Comparison of ENCODE assay signal across 23 mouse cellular contexts in genomic region chr15:18623692-18624281, GRCm38 (mm10).
"Had no signal": no experiment of that assay in that cellular context is flagged by ENCODE, and none has a peak within 500 bp of the region (broad histone marks: within the 10 kb centered on the region; RNA-seq: fewer than 3 reads in every experiment).

No protein-coding gene starts in this region.

- H3K27me3 ChIP-seq: limb, embryonic 13.5 days; liver, embryonic 12.5 days; liver, embryonic 15.5 days; lung, embryonic 15.5 days; megakaryocyte, embryonic 14.5 days; neural tube, embryonic 12.5 days; neural tube, embryonic 15.5 days had no signal

- H3K4me1 ChIP-seq: limb, embryonic 10.5 days; limb, embryonic 13.5 days; liver, embryonic 12.5 days; liver, embryonic 15.5 days; lung, embryonic 15.5 days; megakaryocyte, embryonic 14.5 days; neural tube, embryonic 12.5 days; neural tube, embryonic 15.5 days had no signal

- H3K9me3 ChIP-seq: limb, embryonic 10.5 days; limb, embryonic 13.5 days; liver, embryonic 12.5 days; liver, embryonic 15.5 days; lung, embryonic 15.5 days; megakaryocyte, embryonic 14.5 days; neural tube, embryonic 12.5 days; neural tube, embryonic 15.5 days had no signal

- H3K36me3 ChIP-seq: limb, embryonic 10.5 days; limb, embryonic 13.5 days; liver, embryonic 12.5 days; liver, embryonic 15.5 days; lung, embryonic 15.5 days; neural tube, embryonic 12.5 days; neural tube, embryonic 15.5 days had no signal

- H3K4me3 ChIP-seq: layer of hippocampus, adult 2 months; limb, embryonic 10.5 days; limb, embryonic 13.5 days; liver, embryonic 12.5 days; liver, embryonic 15.5 days; lung, embryonic 15.5 days; megakaryocyte, embryonic 14.5 days; neural tube, embryonic 12.5 days; neural tube, embryonic 15.5 days had no signal

- H3K9ac ChIP-seq: limb, embryonic 13.5 days; liver, embryonic 12.5 days; liver, embryonic 15.5 days; lung, embryonic 15.5 days; neural tube, embryonic 12.5 days; neural tube, embryonic 15.5 days had no signal

- ATAC-seq: intestine, postnatal 0 days; liver, embryonic 12.5 days had no signal

- H3K27ac ChIP-seq: kidney, postnatal 0 days; layer of hippocampus, adult 2 months; limb, embryonic 10.5 days; limb, embryonic 13.5 days; liver, embryonic 12.5 days; liver, embryonic 15.5 days; lung, embryonic 15.5 days; neural tube, embryonic 12.5 days; neural tube, embryonic 15.5 days had no signal

- DNase-seq: kidney, adult 2 months; kidney, postnatal 25 days; layer of hippocampus, adult 9-11 months; liver; lung, adult 18-20 months; lung, postnatal 10 days; lung, postnatal 36 days; right cerebral cortex, adult 18-20 months; right cerebral cortex, postnatal 14 days; right cerebral cortex, postnatal 4 days; thymus, adult 18-20 months; thymus, postnatal 36 days had no signal

- H3K4me2 ChIP-seq: limb, embryonic 13.5 days; liver, embryonic 12.5 days; liver, embryonic 15.5 days; lung, embryonic 15.5 days; neural tube, embryonic 12.5 days; neural tube, embryonic 15.5 days had no signal
